Mouse (Mus musculus) retina, embryonic 14.5 days (tissue): ENCODE data around the gene Etv5.

Source experiments
- DNase-seq: peaks from one replicate; pipeline ENCODE4 v3.0.0-alpha.2; 2015; ENCODE audit warnings: low spot score

Etv5 gene

GRCm38 (mm10) chr16:22429377-22429776 is 10.1 kb downstream of the Etv5 start:
- no peak for DNase-seq

GRCm38 (mm10) chr16:22428853-22429341 is 10.6 kb downstream of the Etv5 start:
- peak; percentile 95 for DNase-seq

GRCm38 (mm10) chr16:22426866-22427265 is 12.7 kb downstream of the Etv5 start:
- no peak for DNase-seq

- no peak for DNase-seq
Observed at GRCm38 (mm10) chr16:22422256-22422655, 17.3 kb downstream of the Etv5 start.

GRCm38 (mm10) chr16:22417931-22418330 is 21.6 kb downstream of the Etv5 start:
- no peak for DNase-seq

GRCm38 (mm10) chr16:22417044-22417443 is 22.5 kb downstream of the Etv5 start:
- DNase-seq, result no peak

GRCm38 (mm10) chr16:22416140-22416848 is 23.2 kb downstream of the Etv5 start:
- DNase-seq, result no peak

- no peak for DNase-seq
Observed at GRCm38 (mm10) chr16:22414205-22414754, 25.2 kb downstream of the Etv5 start.

GRCm38 (mm10) chr16:22412459-22413229 is 26.9 kb downstream of the Etv5 start:
- no peak for DNase-seq

GRCm38 (mm10) chr16:22411764-22412163 is 27.8 kb downstream of the Etv5 start:
- no peak for DNase-seq

- DNase-seq, result no peak
Observed at GRCm38 (mm10) chr16:22410000-22410399, 29.5 kb downstream of the Etv5 start.

- DNase-seq, result no peak
Observed at GRCm38 (mm10) chr16:22408642-22409360, 30.7 kb downstream of the Etv5 start.

- no peak for DNase-seq
Observed at GRCm38 (mm10) chr16:22406747-22407146, 32.8 kb downstream of the Etv5 start.

GRCm38 (mm10) chr16:22406050-22406449 is 33.5 kb downstream of the Etv5 start:
- no peak for DNase-seq

- DNase-seq, result no peak
Observed at GRCm38 (mm10) chr16:22405492-22405891, 34.0 kb downstream of the Etv5 start.

- DNase-seq, result no peak
Observed at GRCm38 (mm10) chr16:22403715-22404114, 35.8 kb downstream of the Etv5 start.

- no peak for DNase-seq
Observed at GRCm38 (mm10) chr16:22402600-22402999, 36.9 kb downstream of the Etv5 start.

- DNase-seq, result no peak
Observed at GRCm38 (mm10) chr16:22400226-22400625, 39.3 kb downstream of the Etv5 start.

GRCm38 (mm10) chr16:22398784-22399453 is 40.6 kb downstream of the Etv5 start:
- no peak for DNase-seq

GRCm38 (mm10) chr16:22398354-22398753 is 41.2 kb downstream of the Etv5 start:
- DNase-seq, result no peak

- DNase-seq, result no peak
Observed at GRCm38 (mm10) chr16:22396420-22396819, 43.1 kb downstream of the Etv5 start.
